Mouse (Mus musculus) neural tube, embryonic 14.5 days (tissue): ENCODE measurements at regions not wholly inside any gene's neighbourhood (a gene's known extent, or its start where the extent isn't known, plus 50 kb on each side); places are given as distances from the start of the nearest gene placed in this dataset.

Source experiments
- ATAC-seq: fragments of 200-750 bp; cut with Nextera tagmentation; 2 replicates; pipeline ENCODE4 v1.8.0; 2017; ENCODE audit warnings: low read depth, mild to moderate bottlenecking, moderate TSS enrichment, moderate library complexity
- H3K27ac ChIP-seq: fragments of 300-500 bp; sonication (generic); 2 replicates; pipeline ENCODE4 v1.5.1; 2014; ENCODE audit warnings: low read depth, mild to moderate bottlenecking, control low read depth, low read length, moderate library complexity, mixed read lengths
- H3K27me3 ChIP-seq: fragments of 300-500 bp; sonication (generic); 2 replicates; pipeline ENCODE4 v1.6.1; 2014; ENCODE audit warnings: low read length; ENCODE audit not compliant: control insufficient read depth, insufficient read depth
- H3K36me3 ChIP-seq: fragments of 300-500 bp; sonication (generic); 2 replicates; pipeline ENCODE4 v1.6.1; 2014; ENCODE audit warnings: low read length, mixed read lengths; ENCODE audit not compliant: control insufficient read depth, insufficient read depth
- H3K4me1 ChIP-seq: fragments of 300-500 bp; sonication (generic); 2 replicates; pipeline ENCODE4 v1.6.1; 2014; ENCODE audit warnings: low read length; ENCODE audit not compliant: control insufficient read depth, insufficient read depth
- H3K4me2 ChIP-seq: fragments of 300-500 bp; sonication (generic); 2 replicates; pipeline ENCODE4 v1.6.1; 2014; ENCODE audit warnings: mild to moderate bottlenecking, low read depth, low read length, control low read depth
- H3K4me3 ChIP-seq: fragments of 300-500 bp; sonication (generic); 2 replicates; pipeline ENCODE4 v1.5.1; 2014; ENCODE audit warnings: low read depth, low read length, control low read depth, mixed read lengths
- H3K9ac ChIP-seq: fragments of 300-500 bp; sonication (generic); replicated peaks from 2 replicates; pipeline ENCODE4 v1.6.1; 2014; ENCODE audit warnings: low read depth, mild to moderate bottlenecking, control low read depth, low read length, mixed read lengths
- H3K9me3 ChIP-seq: fragments of 300-500 bp; sonication (generic); 2 replicates; pipeline ENCODE4 v1.6.1; 2016; ENCODE audit warnings: low read length; ENCODE audit not compliant: control insufficient read depth
- WGBS: fragments of 180-500 bp; shearing (Covaris S2); extraction: QIAGEN DNeasy Blood & Tissue Kit; methylation state at CpG from one replicate; pipeline ENCODE4 v1.1.7; 2014; 5-methylcytosine and 5-hydroxymethylcytosine counted together

GRCm38 (mm10) chrX:166929716-166930420 lies 279.2 kb downstream of the Tmsb4x start:
- Histone ChIP-seq H3K27ac (no peak overlapping the region), H3K27me3 (no peaks in the 10 kb centered on the region; the same call in 1 of the 2 replicates), H3K4me2 (no peak overlapping the region), H3K9me3 (no peaks in the 10 kb centered on the region), H3K4me3 (no peak overlapping the region), H3K9ac (no peak overlapping the region), H3K4me1 (no peaks in the 10 kb centered on the region), H3K36me3 (no peaks in the 10 kb centered on the region)
- no peak for ATAC-seq
- 15% methylated on average over 6 of the region's 6 CpGs for WGBS

GRCm38 (mm10) chrX:166915356-166915953 lies 293.7 kb downstream of the Tmsb4x start:
- Histone ChIP-seq H3K4me3 (no peak overlapping the region), H3K27ac (no peak overlapping the region), H3K27me3 (peaks cover 4% of the 10 kb centered on the region; the same call in 1 of the 2 replicates), H3K9me3 (no peaks in the 10 kb centered on the region), H3K9ac (no peak overlapping the region), H3K36me3 (no peaks in the 10 kb centered on the region), H3K4me1 (no peaks in the 10 kb centered on the region), H3K4me2 (no peak overlapping the region)
- no peak for ATAC-seq
- WGBS = 61% methylated on average over 2 of the region's 2 CpGs

- Histone ChIP-seq H3K27me3 (no peaks in the 10 kb centered on the region), H3K4me2 (no peak overlapping the region), H3K27ac (no peak overlapping the region), H3K4me3 (no peak overlapping the region), H3K4me1 (no peaks in the 10 kb centered on the region), H3K36me3 (no peaks in the 10 kb centered on the region), H3K9ac (no peak overlapping the region), H3K9me3 (no peaks in the 10 kb centered on the region)
- no peak for ATAC-seq
- 58% methylated on average over 6 of the region's 6 CpGs for WGBS
Measured at GRCm38 (mm10) chrX:166906602-166907001, 302.5 kb downstream of the Tmsb4x start.

- whole genome bisulfite sequencing = 74% methylated on average over 6 of the region's 6 CpGs
- no peak overlapping the region for H3K27ac ChIP-seq
- H3K36me3 ChIP-seq = no peaks in the 10 kb centered on the region
- no peaks in the 10 kb centered on the region for H3K9me3 ChIP-seq
- no peaks in the 10 kb centered on the region for H3K4me1 ChIP-seq
- no peak for ATAC-seq
- 0 out of 2 replicates have a peak, but pooled peaks cover 3% of the 10 kb centered on the region for H3K27me3 ChIP-seq
- no peak overlapping the region for H3K4me3 ChIP-seq
- no peak overlapping the region for H3K9ac ChIP-seq
- no peak overlapping the region for H3K4me2 ChIP-seq
Measured at GRCm38 (mm10) chrX:166900761-166901160, 308.4 kb downstream of the Tmsb4x start.

- no peaks in the 10 kb centered on the region for H3K4me1 ChIP-seq
- H3K9me3 ChIP-seq = no peaks in the 10 kb centered on the region
- no peaks in the 10 kb centered on the region for H3K27me3 ChIP-seq
- 77% methylated on average over 2 of the region's 2 CpGs for WGBS
- H3K9ac ChIP-seq = no peak overlapping the region
- no peak overlapping the region for H3K27ac ChIP-seq
- H3K36me3 ChIP-seq = no peaks in the 10 kb centered on the region
- ATAC-seq = no peak
- H3K4me3 ChIP-seq = no peak overlapping the region
- H3K4me2 ChIP-seq = no peak overlapping the region
Measured at GRCm38 (mm10) chrX:166895199-166895598, 309.7 kb upstream of the Egfl6 start.

GRCm38 (mm10) chrX:166886417-166886816 lies 300.9 kb upstream of the Egfl6 start:
- no peaks in the 10 kb centered on the region for H3K36me3 ChIP-seq
- no peak overlapping the region for H3K4me3 ChIP-seq
- no peaks in the 10 kb centered on the region for H3K4me1 ChIP-seq
- H3K27ac ChIP-seq = no peak overlapping the region
- no peak overlapping the region for H3K4me2 ChIP-seq
- no peak for ATAC-seq
- H3K27me3 ChIP-seq = no peaks in the 10 kb centered on the region
- no peak overlapping the region for H3K9ac ChIP-seq
- no peaks in the 10 kb centered on the region for H3K9me3 ChIP-seq

- H3K4me2 ChIP-seq = no peak overlapping the region
- H3K9ac ChIP-seq = no peak overlapping the region
- no peaks in the 10 kb centered on the region for H3K9me3 ChIP-seq
- H3K4me1 ChIP-seq = no peaks in the 10 kb centered on the region
- H3K27me3 ChIP-seq = no peaks in the 10 kb centered on the region
- no peak for ATAC-seq
- H3K27ac ChIP-seq = no peak overlapping the region
- no peaks in the 10 kb centered on the region for H3K36me3 ChIP-seq
- no peak overlapping the region for H3K4me3 ChIP-seq
- 81% methylated on average over 5 of the region's 5 CpGs for WGBS
Measured at GRCm38 (mm10) chrX:166869515-166869914, 284.0 kb upstream of the Egfl6 start.

- no peak for ATAC-seq
- WGBS = 83% methylated on average over 2 of the region's 2 CpGs
- no peak overlapping the region for H3K4me2 ChIP-seq
- no peak overlapping the region for H3K4me3 ChIP-seq
- H3K9me3 ChIP-seq = no peaks in the 10 kb centered on the region
- no peak overlapping the region for H3K27ac ChIP-seq
- H3K9ac ChIP-seq = no peak overlapping the region
- H3K27me3 ChIP-seq = no peaks in the 10 kb centered on the region
- no peaks in the 10 kb centered on the region for H3K36me3 ChIP-seq
- no peaks in the 10 kb centered on the region for H3K4me1 ChIP-seq
Measured at GRCm38 (mm10) chrX:166867692-166868091, 282.2 kb upstream of the Egfl6 start.
